Mouse (Mus musculus): ENCODE results near the gene Lsamp.

GRCm38 (mm10) chr16:40582076-40582475 lies 597.9 kb downstream of the Lsamp start:
- TF ChIP-seq CTCF (IDR thresholded peaks at IDR 0.05; ENCODE audit: extremely low read depth, insufficient read depth, insufficient read length, insufficient replicate concordance): no peak
- no peak for TF ChIP-seq POLR2A (IDR thresholded peaks at IDR 0.05; ENCODE audit: low read depth, low read length)
